Mouse (Mus musculus) G1E-ER4 (cell line): ENCODE data around the gene Syt11. TPM values are rescaled to one million over a fixed set of nuclear protein-coding genes. Genes with fewer than 3 reads are reported as not detected.
"Not testable (repeated sequence)": the region's sequence is repeated elsewhere in the genome, so short reads cannot be mapped to it uniquely, and the experiment has no call there.

Experiments
- GATA1 ChIP-seq: IDR thresholded peaks from one replicate; pipeline ENCODE4 v1.8.0; 2012; ENCODE audit warnings: low read length, inconsistent platforms
- polyA plus RNA-seq: library from polyadenylated mRNA; stranded (reverse); fragments of >175 nt; gene quantifications from 2 replicates; pipeline ENCODE4 v1.2.3, GENCODE M21; 2012

Syt11 gene
- 0.16 and 0.17 TPM in 2 replicates for polyA plus RNA-seq

DNA sequence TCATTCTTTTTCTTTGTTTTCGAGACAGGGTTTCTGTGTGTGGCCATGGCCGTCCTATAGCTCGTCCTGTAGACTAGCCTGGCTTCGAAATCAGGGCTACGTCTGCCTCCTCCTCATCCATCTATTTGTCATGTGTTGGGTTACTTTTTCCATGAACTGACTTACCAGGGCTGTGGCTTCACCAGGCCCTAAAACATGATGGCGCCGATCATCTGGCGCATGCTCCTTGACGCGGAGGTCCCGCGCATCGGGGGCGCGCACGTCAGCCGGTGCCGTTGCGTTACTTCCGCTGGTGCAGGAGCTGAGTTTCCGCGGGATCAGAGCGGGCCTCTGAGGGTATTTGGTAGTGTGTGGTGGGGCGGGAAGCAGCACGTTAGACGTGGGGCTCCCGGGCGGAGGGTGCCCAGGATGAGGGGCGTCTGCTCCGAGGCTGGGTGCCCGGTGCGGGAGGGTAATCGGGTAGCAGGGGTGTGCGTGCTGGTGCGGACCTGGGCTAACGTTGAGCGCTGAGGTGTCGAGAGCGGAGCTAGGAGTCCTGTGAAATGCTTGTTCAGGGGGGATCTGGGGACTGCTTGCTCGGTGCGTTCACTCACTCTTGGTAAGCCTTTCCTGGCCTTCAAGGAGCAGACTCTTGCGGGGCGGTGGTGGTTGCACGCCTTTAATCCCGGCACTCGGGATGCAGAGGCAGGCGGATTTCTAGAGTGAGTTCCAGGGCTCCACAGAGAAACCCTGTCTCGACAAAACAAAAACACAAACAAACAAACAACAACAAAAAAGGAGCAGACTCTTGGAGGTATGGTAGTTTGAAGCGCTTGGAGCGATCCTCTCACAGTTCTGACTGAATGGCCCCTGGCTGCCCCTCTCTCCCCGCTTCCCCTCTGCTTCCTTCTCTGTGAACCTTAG lies at the start of gene Syt11:
TSS of gene Syt11 (minus strand) at position 226 of the 903 bp plus-strand sequence.
- TF ChIP-seq GATA1: not testable (repeated sequence)

GRCm38 (mm10) chr3:88803910-88804540 lies 29.1 kb upstream of the Syt11 start:
- TF ChIP-seq GATA1: no peak

GRCm38 (mm10) chr3:88784889-88785288 lies 9.9 kb upstream of the Syt11 start:
- TF ChIP-seq GATA1: no peak

DNA sequence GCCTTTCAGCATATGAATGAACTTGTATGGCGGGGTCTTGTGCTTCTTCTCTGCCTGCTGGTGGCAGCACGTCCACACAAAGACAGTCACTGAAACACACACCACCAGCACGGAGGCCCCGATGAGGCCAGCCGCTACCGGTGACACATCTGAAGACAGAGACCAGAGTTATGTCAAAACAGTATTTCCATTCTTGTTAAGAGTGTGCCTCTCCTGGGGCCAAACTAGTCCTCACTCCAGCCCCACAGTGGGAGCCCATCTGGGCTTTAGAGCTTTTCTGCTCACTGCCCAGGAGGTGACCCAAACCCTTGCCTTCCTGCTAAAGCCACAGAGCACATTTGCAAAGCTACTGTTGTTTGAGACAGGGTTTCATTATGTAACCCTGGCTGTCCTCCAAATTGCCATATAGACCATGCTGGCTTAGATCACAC lies 12.5 kb downstream of the Syt11 start:
- TF ChIP-seq GATA1: no peak

- no peak for TF ChIP-seq GATA1
Observed at GRCm38 (mm10) chr3:88761619-88762018, 13.3 kb downstream of the Syt11 start.

- TF ChIP-seq GATA1: no peak
Observed at GRCm38 (mm10) chr3:88758045-88758500, 16.9 kb downstream of the Syt11 start.

DNA sequence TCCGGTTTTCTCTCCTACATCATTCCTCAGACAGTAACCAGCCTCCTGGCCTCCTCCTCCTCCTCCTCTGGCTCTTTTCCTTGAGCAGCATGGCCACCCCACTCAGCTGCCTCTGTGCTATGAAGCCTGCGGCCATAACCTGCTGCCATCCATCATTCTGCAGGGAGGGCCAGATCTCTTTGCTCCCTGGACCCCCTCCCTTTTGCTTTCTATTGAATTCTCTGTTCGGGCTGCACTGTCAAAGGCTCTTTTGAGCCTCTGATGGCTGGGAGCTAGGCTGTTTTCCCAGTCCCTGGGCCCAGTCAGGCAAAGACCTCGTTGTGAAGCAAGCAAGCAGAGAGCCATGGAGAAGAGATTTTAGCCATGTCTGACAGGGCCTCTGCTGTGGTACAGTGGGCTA lies 18.7 kb downstream of the Syt11 start:
- TF ChIP-seq GATA1: no peak

DNA sequence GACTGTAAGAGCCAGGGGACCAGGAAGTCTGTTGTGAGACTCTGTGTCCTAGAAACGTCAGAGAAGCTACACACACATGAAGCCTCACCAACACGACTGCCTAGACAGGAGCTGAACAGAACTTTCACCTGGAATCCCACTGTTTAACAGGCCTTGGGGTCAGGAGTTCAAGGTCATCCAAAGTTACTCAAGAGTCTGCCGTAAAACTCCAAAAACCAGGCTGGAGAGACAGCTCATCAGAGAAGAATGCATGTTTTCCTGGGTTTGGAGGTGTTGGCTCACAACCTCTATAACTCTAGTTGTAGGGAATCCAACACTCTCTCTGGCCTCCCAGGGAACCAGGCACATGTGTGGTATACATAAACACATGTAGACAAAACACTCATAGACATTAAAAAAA lies 19.4 kb downstream of the Syt11 start:
- no peak for TF ChIP-seq GATA1

DNA sequence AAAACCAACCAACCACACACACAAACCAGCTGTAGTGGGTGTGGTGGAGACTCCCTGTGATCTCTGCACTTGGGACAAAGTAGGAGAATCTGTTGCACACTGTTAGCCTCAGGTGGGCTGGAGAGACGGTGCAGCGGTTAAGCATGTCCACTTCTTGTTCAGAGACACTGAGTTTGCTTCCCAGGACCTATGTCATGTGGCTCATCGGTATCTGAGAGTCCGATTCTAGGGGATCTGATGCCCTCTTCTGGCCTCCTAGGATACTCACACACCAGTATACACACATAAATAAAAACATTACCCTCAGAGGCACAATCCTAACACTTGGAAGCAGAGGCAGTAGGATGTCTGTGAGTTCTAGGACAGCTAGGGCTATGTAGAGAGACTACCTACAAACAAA lies 20.7 kb downstream of the Syt11 start:
- TF ChIP-seq GATA1: no peak

GRCm38 (mm10) chr3:88746871-88747231 lies 28.1 kb downstream of the Syt11 start:
- TF ChIP-seq GATA1: no peak

DNA sequence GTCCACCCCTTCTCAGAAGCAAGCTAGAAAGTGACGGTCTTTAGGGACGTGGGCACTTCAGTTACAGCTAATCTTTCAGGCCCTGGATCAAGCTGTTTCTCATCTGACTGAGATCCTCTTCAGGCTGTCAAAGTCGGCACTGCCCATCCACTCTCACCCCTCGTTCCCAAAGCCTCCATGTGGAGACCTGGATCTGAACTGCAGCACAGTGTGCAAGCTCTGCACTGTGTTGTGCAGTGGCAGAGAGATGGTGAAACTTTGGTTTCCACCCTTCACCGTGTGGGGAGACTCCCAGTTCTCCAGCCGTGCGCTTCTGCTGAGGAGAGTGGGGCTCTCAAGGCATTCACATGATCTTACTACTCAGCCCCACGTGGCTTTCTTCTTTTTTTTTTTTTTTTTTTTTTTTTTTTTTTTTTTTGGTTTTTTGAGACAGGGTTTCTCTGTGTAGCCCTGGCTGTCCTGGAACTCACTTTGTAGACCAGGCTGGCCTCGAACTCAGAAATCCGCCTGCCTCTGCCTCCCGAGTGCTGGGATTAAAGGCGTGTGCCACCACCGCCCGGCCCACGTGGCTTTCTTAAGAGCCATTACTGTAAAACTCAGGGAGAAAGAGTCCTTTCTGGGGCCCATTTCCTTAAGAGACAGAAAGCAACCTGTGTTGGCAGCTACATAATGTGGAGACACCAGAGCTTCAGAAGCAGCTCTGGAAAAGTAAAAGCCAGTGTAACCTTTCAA lies 28.7 kb downstream of the Syt11 start:
- no peak for TF ChIP-seq GATA1

DNA sequence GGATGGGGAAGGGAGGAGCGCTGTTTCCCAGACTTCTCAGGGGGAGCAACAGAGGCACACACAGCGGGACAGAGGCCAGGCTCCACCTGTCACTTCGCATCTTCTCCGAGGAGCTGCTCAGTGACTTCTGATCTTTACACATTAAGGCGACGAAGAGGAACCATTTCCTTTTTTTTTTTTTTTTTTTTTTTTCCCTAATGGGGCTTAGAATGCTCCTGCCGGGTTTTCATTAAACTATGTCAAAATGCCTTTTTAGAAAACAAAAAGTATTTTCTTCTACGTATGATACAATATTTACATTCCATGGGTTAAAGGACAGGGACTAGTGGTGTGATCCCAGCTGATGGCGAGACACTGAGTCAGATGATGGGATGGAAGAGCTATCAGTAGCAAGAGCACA lies 29.4 kb downstream of the Syt11 start:
- no peak for TF ChIP-seq GATA1

DNA sequence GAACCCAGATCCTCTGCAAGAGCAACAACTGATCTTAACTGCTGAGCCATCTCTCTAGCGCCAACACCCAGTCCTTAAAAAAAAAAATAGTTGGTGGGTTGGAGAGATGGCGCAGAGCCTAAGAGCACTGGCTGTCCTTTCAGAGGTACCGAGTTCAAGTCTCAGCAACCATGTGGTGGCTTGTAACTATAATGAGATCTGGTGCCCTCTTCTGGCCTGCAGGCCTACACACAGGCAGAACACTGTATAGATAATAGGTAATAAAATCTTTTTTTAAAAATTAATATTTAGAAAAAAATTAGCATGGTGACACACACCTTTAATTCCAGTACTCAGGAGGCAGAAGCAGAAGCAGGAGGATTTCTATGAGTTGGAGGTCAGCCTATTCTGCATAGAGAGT lies 34.8 kb downstream of the Syt11 start:
- no peak for TF ChIP-seq GATA1

- no peak for TF ChIP-seq GATA1
Observed at GRCm38 (mm10) chr3:88738641-88739040, 36.3 kb downstream of the Syt11 start.

GRCm38 (mm10) chr3:88736556-88736955 lies 38.4 kb downstream of the Syt11 start:
- no peak for TF ChIP-seq GATA1

DNA sequence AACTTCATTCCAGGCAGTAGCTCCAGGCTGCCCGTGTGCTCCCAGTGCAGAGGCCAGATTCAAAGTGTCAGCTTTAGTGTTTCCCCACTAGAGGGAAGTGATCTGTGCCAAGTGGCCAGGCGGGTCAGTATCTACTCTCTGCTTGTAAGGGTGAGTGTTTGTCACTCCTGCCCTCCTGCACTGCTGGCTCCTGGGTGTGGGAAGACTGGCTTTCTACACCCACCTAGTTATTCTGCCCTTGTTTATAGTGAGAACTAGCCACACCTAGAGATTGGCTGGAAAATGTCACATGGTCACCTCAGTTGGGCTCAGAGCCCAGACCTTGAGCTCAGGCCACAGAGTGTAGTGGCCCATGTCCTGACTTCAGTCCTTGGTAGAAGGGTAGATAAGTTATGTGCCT lies 55.9 kb downstream of the Syt11 start:
- TF ChIP-seq GATA1: no peak
